Mouse (Mus musculus) heart, postnatal 25 days (tissue): ENCODE measurements around the gene Cacng4. TPM values are rescaled to one million over a fixed set of nuclear protein-coding genes. Genes with fewer than 3 reads are reported as not detected.

Experiments used
- DNase-seq: peaks from one replicate; pipeline ENCODE4 v3.0.0; 2022; ENCODE audit warnings: low spot score
- intact Hi-C: fragments of 180-260 bp; cut with DNase I; formaldehyde crosslinking; loops from one replicate; pipeline ENCODE4 v1.15.1; 2025
- total RNA-seq, 2 experiments: library from RNA; stranded (reverse); gene quantifications; 2 replicates each; pipeline ENCODE4 v1.2.3; 2021

Gene Cacng4
- total RNA-seq, 2 experiments from 2014 or later, result 0.16 TPM; not detected in 1

DNA sequence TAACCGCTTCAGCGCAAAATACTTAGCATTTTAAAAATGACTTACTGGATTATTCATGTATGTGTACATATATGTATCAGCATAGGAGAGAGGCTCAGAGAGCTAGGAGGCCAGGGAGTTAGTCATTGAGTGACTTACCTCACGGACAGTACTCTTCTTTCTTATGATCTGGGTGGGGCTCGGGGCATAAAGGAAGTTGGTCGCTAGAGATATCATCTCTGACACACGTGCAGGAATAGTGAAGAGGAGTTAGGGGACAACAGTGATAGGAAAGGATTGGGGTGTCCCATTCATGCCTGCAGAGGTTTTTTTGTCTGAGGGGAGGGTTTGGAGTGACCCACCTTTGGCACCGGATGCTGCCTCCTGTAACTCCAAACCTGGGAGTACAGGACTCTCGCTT, 69.8 kb downstream of the Cacng4 start:
- intact Hi-C loops, result no loop called here
- DNase-seq, result no peak

DNA sequence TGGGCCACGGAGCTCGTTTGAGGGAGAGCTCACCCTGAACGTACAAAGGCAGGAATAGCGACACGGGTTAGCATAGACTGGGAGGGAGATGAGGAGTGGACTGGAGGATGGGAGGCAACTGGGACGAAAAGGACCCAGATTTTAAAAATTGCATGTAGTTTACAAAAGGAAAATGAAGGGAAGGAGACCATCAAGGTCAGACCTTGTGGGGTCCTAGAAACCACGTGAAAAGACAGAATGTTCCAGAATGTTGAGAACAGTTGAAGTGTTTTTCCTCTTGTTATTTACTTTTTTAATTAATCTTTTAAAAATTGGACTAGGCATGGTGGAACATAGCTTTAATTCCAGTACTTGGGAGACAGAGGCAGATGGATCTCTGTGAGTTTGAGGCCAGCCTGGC, 73.3 kb downstream of the Cacng4 start:
- intact Hi-C loops, result no loop called here
- no peak for DNase-seq

DNA sequence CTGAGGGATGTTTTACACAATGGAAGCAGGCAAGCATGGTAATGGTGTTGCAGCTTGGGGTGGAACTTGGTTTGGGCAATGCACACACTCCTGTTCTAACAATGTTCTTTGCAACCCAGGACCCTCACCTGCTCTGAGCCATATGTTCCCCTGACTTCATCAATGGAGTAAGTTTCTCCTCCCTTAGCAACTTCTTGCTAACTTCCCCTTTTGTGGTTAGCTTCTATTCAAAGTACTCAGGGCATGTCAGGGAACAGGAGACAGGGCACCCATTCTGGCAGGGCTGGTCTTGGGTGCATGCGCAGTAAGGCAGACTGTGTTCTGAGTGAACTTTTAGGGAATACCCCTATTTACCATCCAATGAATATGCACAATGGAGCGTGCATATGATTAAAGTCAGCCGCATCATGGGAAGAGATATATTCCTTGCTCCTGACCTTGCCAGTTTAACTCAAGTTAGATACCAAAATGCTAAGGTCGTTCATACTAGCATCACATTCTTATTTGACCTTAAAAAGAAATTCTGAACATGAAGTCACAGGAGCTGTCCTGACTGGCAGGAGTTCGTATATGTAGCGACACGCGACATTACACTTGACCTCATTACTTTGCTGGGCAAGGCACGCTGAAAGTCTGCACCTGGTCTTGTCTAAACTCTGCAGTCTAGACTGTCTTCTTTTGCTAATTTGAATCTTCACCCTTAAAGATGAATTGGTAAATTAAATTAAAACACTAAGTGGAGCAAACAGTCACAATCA, 73.9 kb downstream of the Cacng4 start:
- intact Hi-C loops, result no loop called here
- no peak for DNase-seq

DNA sequence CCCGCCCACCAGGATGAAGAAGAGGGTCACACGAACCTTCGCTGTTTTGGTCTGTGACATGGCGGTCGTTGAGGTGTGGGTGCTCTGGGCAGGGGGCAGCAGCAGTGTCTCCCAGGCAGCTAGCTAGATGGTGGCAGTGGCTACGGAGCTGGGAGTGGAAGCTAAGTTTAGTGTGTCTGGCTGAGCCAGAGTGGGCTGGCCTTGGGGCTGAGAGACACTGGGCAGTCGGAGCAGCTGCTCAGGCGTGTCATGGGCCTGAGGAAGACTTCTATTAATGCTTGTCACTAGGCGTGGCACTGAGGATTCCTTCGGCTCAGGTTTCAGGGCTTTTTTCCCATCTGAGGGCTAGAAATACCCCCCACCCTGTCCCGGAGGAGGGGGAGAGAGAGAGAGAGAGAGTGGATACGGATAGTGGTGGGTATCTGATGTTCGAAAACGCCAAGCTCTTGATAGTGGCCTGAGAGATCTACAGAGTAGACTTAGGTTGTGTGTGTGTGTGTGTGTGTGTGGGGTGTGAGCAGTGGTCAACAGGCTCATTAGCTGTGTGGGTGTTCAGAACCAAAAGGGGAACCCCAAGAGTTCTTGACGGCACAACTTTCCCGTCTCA, 77.9 kb downstream of the Cacng4 start, which contains the start of gene Cacng1:
Gene Cacng1 (minus strand): TSS at position 191 of the 607 bp plus-strand sequence.
- DNase-seq, result no peak
- intact Hi-C loops, result no loop called here

DNA sequence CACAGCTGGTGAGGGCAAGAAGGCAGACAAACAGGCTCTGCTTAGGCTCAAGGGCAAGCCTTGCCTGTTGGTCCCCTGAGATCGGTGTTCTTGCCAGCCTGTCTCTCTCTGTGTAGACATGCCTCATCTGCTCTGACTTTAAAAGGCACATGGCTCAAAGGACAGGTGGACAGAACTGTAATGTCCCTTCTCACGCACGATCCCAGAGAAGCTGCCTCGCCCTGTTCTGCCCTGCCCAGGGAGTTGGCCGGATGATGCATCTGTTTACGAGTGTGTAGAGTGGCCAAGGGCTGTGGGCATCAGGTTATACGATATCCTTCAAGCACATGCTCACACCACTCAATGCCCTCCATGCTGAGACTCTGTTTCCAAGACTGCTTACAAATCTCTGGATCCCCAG, 80.0 kb downstream of the Cacng4 start:
- intact Hi-C loops, result no loop called here
- DNase-seq, result no peak

DNA sequence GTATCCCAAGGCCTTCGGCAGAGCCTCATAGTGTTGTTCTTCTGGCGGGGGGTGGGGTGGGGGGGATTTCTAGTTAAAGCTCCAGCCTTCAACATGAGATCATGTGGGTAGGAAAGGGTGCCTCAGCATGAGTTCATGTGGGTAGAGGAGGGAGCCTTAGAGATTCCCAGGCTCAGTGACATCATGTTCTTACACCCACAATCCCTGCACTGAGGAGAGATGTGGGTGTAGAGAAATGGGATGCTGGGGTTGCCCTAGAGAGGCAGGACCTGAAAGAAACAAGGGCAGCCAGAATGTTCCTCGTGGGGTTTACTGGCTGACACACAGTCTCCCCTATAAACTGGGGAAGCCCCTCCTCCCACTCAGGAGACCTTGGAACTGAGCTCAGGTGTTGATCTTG, 84.0 kb downstream of the Cacng4 start:
- no peak for DNase-seq
- intact Hi-C loops, result no loop called here

DNA sequence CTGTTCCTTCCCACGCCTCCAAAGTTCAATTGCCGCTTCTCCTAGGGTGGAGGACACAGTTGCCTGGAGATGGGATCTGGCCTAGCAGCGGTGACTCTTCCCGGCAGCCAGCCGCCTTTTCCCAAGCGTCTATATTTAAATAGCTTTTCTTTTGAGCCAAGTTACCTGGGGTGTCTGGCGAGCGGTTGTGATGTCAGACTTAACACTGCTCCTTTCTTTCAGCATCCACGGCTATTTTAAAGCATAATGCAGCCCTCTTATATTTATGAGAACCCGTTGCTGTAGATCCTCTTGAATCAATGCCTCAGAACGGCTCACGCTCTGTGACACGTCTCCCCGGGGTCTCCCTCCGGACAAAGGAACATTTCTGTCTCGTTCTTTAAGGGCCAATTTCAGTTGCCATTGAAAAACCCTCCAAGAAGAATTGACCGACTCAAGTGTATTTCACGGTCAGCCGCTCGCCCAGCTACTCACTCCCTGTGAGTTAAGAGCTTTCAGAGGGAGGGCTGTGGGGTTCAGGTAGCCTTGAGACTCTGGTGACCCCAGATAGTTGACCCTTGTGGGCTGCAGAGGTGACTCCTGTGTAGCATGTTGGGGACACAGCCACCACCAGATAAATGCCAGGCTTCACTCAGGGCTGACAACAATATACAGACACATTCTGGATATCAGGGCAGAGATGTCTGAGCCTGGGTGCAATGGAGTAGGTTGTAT, 86.3 kb downstream of the Cacng4 start:
- DNase-seq, result no peak
- intact Hi-C loops, result no loop called here

DNA sequence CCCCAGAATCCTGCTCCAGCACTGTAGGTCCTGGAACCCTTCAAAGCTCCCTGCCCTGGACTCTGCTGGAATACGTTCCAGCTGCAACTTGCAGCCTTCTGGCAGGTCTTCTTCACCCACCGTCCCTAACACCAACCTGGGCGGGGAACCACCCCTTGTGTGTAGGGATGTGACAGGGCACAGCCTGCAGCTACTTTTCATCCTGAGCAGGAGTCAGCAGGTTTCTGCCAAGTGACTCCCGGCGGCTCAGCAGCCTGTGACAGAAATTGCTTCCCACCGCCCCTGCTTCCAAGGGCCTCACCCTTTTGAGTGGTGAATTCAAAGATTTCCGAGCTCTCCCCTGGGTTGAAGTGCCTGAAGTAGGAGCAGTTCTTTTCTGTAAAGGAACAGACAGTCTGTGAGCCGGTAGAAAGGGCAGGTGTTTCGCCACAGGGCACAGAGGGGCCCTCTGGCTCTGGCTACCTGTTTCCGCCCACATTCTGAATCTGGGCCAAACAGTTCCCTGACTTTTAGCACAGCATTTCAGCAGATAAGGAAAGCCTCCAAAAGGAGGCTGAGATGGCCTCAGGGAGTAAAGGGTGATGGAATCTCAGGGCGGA, 88.8 kb downstream of the Cacng4 start:
- DNase-seq, result no peak
- intact Hi-C loops, result no loop called here

DNA sequence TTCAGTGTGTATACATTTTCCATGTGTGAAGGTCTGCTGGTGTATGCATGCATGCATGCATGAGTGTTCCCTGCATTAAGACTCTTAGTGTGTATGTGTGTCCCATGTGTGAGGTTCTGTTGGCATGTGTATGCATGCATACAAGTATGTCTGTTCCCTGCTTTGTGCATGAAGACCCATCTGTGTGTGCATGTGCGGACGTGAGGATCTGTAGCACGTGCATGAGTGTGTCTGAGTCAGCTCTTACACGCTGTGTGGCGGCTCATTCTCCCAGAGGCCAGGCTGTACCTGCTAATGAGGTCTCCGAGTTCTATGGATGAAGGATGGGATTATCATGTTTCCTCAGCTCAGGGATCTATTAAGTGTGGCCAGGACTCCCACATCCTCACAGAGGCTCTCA, 89.3 kb downstream of the Cacng4 start:
- DNase-seq, result no peak
- intact Hi-C loops, result no loop called here

DNA sequence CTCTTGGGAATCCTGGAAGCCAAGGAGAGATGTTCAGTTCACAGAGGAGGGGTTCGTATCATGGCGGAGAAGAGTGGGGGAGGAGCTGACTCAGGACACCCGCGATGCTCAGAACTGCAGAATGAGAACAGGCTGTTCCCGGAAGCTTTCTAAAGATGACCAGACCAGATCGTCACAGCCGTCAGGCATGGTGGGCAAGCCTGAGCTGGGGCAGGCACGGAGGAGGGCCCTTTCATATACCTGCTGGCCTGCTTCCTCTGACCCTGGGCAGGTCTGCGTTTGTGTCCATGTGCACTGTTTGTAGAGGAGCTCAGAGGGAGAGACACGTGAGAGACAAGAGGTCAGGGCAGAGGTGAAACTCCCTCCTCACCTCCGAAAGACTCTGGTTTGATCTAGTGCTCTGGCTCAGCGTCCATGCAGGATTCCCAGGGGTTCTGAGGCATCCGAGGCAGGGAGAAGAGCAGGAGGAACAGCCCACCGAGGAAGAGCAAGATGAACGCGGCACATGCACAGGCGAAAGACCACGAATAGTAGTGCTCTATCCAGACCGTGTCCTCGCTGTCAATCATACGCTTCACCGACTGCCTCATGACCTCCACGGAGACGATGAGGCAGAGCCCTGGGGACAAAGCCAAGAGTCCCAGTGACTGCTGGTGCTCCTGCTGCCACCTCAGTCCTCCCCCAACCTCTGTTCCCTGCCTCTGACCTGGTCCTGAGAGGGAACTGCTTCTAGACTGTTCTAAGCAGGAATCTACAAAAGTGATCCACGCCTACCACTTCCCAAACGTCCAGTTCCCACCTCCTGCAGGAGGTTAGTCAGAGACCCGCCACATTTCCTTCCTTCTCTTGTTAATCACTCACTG, 90.9 kb downstream of the Cacng4 start:
- intact Hi-C loops, result no loop called here
- DNase-seq, result no peak

DNA sequence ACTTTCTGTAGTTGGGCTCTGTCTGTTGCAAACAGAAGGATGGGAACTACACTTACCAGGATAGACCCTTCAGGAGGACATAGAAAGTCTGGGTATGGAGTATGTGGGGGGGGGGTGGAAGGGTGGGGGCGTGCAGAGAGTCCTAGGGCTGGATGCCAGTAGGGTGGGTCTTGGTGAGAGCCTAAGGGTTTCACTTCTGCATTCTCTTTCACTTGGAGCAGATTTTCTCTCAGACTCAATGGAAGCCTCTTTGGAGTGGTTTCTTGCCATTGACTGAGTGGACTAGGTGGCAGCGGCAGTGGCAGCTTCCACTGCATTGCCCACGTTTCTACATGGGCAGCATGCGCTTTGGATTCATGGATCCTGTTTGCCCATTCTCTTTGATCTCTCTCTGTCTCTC, 94.4 kb downstream of the Cacng4 start:
- intact Hi-C loops, result no loop called here
- no peak for DNase-seq

DNA sequence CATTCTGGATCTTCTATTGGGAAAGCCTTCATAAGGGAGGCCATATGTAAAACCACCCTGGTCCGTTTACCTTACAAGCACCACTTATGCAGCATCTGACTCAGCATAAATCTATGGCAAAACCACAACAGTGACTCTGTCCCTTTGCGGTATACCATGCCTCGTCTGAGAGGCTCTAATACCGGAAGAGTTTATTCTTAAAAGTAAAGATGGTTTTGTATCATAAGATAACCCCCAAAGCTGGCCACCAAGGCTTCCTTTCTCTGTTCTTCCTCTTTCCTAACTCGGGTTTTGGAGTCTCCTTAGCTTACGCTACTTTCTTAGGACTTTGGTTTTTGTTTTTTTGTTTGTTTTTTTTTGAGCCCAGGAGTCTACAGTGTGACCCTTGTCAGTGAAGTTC, 101.0 kb downstream of the Cacng4 start:
- intact Hi-C loops, result no loop called here
- DNase-seq, result no peak

DNA sequence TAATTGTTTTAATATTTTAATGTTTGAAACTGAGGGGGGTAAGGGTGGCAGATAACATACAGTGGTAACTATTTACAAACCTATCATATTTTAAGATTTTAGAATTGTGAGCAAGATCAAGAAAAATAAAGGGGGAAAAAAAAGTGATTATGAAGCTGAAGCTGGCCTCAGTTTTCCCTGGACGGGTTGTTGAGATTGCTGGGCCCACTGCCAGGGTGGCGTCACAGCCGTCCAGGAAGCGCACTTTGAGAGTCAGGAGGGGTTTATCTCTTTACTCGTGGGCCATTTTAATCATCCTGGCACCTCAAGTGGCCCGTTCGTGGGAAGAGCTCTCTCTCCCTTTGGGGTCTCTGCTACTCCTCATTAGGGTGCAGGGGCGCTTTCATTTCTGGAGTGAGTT, 102.8 kb downstream of the Cacng4 start:
- intact Hi-C loops, result no loop called here
- no peak for DNase-seq

DNA sequence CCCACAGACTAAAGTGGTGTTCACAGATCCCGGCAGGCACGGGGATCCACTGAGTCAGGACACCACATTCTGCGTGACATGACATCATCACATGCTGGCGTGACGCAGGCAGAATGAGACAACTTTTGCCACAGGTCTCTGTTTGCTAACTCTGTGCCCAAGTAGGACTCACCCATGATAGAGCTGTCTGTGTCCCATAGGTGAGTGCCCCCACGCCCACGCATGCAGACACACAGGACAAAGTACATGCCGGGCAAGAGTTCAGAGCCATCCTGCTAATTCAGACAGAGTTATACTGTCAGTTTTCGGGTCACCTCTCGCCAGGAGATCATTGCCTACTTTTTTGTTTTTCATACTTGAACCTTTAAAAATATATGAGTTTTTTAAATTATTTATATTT, 105.9 kb downstream of the Cacng4 start:
- DNase-seq, result no peak
- intact Hi-C loops, result no loop called here

DNA sequence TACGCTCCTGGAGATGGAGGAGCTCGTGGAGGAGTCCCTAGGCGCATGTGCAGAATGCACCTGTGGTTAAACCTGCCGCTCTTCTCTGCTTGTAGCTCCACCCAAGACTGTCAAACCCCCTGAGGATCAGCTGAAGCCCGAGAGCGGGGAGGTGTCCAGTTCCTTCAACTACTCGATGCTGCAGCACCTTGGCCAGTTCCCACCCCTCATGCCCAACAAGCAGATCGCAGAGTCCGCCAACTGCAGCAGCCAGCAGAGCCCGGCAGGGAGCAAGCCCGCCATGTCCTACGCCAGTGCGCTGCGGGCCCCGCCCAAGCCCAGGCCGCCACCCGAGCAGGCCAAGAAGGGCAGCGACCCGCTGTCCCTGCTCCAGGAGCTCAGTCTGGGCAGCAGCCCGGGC, 108.1 kb downstream of the Cacng4 start:
- DNase-seq, result no peak
- intact Hi-C loops, result no loop called here

DNA sequence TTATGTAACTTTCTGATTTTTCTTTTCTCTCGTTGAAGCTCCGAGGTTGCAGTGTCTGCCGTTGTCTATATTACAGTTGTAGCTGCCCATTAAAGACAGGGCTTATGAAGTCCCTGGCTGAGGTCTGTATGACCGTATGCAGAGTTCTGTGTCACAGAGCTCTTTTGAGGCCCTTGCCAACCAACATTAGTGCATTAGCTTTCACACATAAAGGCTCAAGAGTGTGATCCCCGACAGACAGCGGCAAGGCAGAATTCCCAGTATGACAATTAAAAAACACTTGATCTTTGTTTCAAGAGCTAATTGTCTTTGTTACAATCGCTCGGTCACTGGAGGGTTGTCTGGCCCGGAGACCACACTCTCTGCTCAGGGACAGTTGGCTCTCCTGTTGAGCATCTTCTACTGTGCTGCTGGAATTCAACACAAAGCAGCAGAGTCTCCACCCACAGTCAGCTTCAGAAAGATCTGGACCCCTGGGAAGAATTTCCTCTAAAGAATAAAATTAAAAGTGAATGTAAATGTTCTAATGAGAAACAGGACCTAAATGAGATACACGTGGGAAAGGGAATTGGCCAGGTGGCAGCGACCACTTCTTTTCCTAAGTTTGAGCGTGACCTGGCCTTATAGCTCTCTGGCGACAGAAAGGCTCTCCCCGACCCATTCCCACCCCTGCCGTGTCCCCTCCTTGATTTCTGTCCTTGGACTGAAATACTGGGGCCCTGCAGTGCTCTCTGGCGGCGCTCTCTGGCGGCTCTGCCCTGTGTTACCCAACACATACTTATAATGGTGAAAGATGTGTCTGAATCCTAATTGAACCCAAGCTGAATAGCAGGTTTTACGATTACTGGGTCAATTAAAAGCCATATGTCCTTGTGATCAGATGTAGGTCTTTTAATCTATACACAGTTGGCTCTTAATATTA, 110.6 kb downstream of the Cacng4 start:
- intact Hi-C loops, result no loop called here
- DNase-seq, result no peak

DNA sequence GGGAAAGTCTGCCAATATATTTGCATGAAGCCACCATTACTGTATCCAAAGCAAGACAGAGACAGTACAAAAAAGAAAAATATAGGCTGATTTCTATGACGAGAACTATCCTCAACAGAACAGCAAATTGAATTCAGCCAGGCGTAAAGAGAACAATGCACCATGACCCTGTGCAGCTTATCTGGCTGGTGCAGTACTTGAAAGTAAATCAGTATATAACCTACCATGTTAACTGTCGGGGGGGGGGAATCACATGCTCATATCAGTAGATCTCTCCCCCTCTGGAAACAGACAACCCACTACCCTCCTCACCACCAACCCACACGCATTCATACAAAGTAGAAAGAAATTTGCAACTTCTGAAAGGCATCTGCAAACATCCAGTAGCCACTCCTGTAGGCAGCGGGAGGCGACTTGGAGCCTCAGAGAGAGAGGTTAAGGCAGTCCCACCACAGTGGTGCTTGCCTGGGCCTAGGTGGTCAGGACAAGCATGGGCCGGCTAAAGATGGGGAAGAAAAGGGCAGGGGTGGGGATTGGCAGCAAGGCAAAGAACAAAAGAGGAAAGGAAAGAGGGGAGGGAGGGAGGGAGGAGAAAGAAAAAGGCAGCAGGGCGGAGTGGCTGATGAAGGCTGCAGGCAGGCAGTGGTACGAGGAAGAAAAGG, 111.5 kb downstream of the Cacng4 start:
- intact Hi-C loops, result no loop called here
- DNase-seq, result no peak
